Mouse (Mus musculus) olfactory bulb, adult 2 months (tissue): ENCODE results near the gene Tm4sf1. TPM values are rescaled to one million over a fixed set of nuclear protein-coding genes. Genes with fewer than 3 reads are reported as not detected.

ENCODE experiments used
- H3K27ac ChIP-seq: fragments of 200-500 bp; 2 replicates; pipeline ENCODE4 v1.5.1; 2012; ENCODE audit warnings: low read depth, low read length; ENCODE audit not compliant: insufficient read depth
- H3K4me1 ChIP-seq: fragments of 200-500 bp; 2 replicates; pipeline ENCODE4 v1.6.1; 2012; ENCODE audit warnings: low read length; ENCODE audit not compliant: control insufficient read depth, insufficient read depth
- H3K4me3 ChIP-seq: fragments of 200-500 bp; 2 replicates; pipeline ENCODE4 v1.5.1; 2012; ENCODE audit warnings: mild to moderate bottlenecking, low read depth, low read length, moderate library complexity; ENCODE audit not compliant: insufficient read depth
- CTCF ChIP-seq: fragments of 200-500 bp; IDR thresholded peaks from 2 replicates; pipeline ENCODE4 v1.5.1; 2012; ENCODE audit warnings: low read depth, mild to moderate bottlenecking, low read length, moderate library complexity; ENCODE audit not compliant: insufficient read depth
- POLR2A ChIP-seq: fragments of 200-500 bp; IDR thresholded peaks from 2 replicates; pipeline ENCODE4 v1.6.1; 2012; ENCODE audit warnings: mild to moderate bottlenecking, low read depth, low read length, moderate library complexity; ENCODE audit not compliant: insufficient read depth
- WGBS: fragments of 180-500 bp; shearing (Covaris S2); methylation state at CpG from one replicate; pipeline ENCODE4 v1.1.7; 2018; 5-methylcytosine and 5-hydroxymethylcytosine counted together
- polyA plus RNA-seq: library from polyadenylated mRNA; stranded (reverse); fragments of >200 nt; gene quantifications from 2 replicates; pipeline ENCODE4 v1.2.4, GENCODE M21; 2012; ENCODE audit warnings: low replicate concordance; ENCODE audit not compliant: missing spikeins, insufficient read depth, insufficient read length

Gene Tm4sf1
- polyA plus RNA-seq, 1 experiment = not detected

DNA sequence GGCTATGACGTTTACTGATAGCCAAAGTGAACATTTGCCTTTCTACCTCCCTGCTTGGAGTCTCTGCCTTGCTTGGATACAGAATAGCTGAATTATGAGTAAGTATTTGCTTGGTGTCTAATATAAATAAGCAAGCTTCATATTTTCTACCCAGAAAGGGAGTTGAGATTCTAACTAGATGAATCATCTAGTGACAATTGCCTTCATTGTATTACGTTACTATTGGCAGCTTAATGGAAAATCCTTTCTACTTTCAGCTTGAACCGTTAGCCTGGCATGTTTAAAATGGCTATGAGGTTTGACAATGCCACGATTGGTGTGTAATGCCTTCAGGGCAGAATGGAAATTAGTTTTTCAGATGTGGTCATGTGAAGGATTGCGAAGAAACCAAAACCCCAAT lies 2.7 kb upstream of the Tm4sf1 start:
- WGBS = 65% methylated on average over 5 of the region's 5 CpGs
- H3K4me3 ChIP-seq = no peak overlapping the region
- TF ChIP-seq POLR2A = no peak
- no peak for TF ChIP-seq CTCF
- H3K27ac ChIP-seq = no peak overlapping the region
- no peaks in the 10 kb centered on the region for H3K4me1 ChIP-seq

DNA sequence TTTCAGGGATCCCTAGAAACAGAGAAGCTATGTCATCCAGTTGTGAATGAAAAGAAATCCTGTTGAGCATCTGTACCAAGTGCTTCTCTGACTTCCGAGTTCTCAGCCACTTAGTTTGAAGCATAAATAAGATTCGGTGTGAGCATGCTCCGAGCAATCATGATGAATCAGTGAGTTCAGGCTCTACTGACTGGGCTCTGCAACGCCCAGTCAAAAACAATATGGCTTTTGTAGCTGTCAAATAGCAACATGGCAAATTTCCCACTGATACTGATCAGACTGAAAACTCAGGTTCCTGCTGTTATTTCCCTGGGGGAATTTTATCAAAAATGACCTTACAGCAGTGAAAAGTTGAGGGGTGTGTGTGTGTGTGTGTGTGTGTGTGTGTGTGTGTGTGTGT lies 2.3 kb upstream of the Tm4sf1 start:
- no peak overlapping the region for H3K27ac ChIP-seq
- H3K4me1 ChIP-seq = no peaks in the 10 kb centered on the region
- no peak overlapping the region for H3K4me3 ChIP-seq
- 44% methylated on average over 4 of the region's 4 CpGs for WGBS
- TF ChIP-seq POLR2A = no peak
- no peak for TF ChIP-seq CTCF

DNA sequence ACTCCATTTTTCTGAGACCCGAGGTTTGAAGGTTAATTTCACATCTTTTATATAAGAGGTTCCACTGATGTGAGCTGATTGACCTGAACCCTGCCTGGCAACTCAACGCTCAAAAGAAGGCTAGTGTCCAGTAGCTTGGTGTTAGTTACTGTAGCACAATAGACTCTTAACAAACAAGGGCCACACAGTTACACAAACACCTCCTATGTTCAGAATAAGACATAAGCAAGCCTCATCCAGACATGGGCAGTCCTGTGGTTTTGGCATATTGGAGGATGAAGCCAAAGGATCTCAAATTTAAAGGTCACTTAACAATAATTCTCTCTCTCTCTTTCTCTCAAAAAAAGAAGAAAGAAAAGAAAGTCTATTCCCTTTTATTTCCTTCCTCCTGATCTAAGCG lies 1.7 kb upstream of the Tm4sf1 start:
- H3K4me1 ChIP-seq = no peaks in the 10 kb centered on the region
- H3K27ac ChIP-seq = no peak overlapping the region
- TF ChIP-seq CTCF = no peak
- WGBS = 63% methylated on average over 3 of the region's 3 CpGs
- H3K4me3 ChIP-seq = no peak overlapping the region

- no peak for TF ChIP-seq CTCF
- TF ChIP-seq POLR2A = no peak
- no peaks in the 10 kb centered on the region for H3K4me1 ChIP-seq
- 56% methylated on average over 2 of the region's 2 CpGs for WGBS
- no peak overlapping the region for H3K27ac ChIP-seq
- no peak overlapping the region for H3K4me3 ChIP-seq
Observed at GRCm38 (mm10) chr3:57302886-57303285, 1.1 kb upstream of the Tm4sf1 start.

- TF ChIP-seq POLR2A (no peak), CTCF (no peak)
- no peak overlapping the region for H3K4me3 ChIP-seq
- WGBS = 91% methylated on average over 4 of the region's 4 CpGs
- no peaks in the 10 kb centered on the region for H3K4me1 ChIP-seq
- no peak overlapping the region for H3K27ac ChIP-seq
Observed at GRCm38 (mm10) chr3:57301366-57301765, 422 bp downstream of the Tm4sf1 start.

- Histone ChIP-seq H3K4me3 (no peak overlapping the region), H3K27ac (no peak overlapping the region), H3K4me1 (peaks cover 4% of the 10 kb centered on the region; the same call in 1 of the 2 replicates)
- WGBS = 89% methylated on average over 2 of the region's 2 CpGs
- TF ChIP-seq POLR2A (no peak), CTCF (no peak)
Observed at GRCm38 (mm10) chr3:57297991-57298390, 3.8 kb downstream of the Tm4sf1 start.

- Histone ChIP-seq H3K4me1 (peaks cover 4% of the 10 kb centered on the region; the same call in 1 of the 2 replicates), H3K27ac (no peak overlapping the region), H3K4me3 (no peak overlapping the region)
- TF ChIP-seq POLR2A (no peak), CTCF (no peak)
Observed at GRCm38 (mm10) chr3:57296574-57296973, 5.2 kb downstream of the Tm4sf1 start.

- WGBS = 92% methylated on average over 4 of the region's 4 CpGs
- no peak for TF ChIP-seq POLR2A
- no peak for TF ChIP-seq CTCF
- Histone ChIP-seq H3K4me1 (peaks cover 4% of the 10 kb centered on the region; the same call in 1 of the 2 replicates), H3K27ac (no peak overlapping the region), H3K4me3 (no peak overlapping the region)
Observed at GRCm38 (mm10) chr3:57295631-57296030, 6.2 kb downstream of the Tm4sf1 start.

- Histone ChIP-seq H3K27ac (no peak overlapping the region), H3K4me1 (peaks cover 4% of the 10 kb centered on the region; the same call in 1 of the 2 replicates), H3K4me3 (peak overlapping the region; percentile 1)
- WGBS = 30% methylated on average over 21 of the region's 21 CpGs
- TF ChIP-seq POLR2A (no peak), CTCF (no peak)
Observed at GRCm38 (mm10) chr3:57294742-57295525, 6.9 kb downstream of the Tm4sf1 start.

GRCm38 (mm10) chr3:57293925-57294324 lies 7.9 kb downstream of the Tm4sf1 start:
- no peak overlapping the region for H3K27ac ChIP-seq
- no peak overlapping the region for H3K4me3 ChIP-seq
- peaks cover 4% of the 10 kb centered on the region; the same call in 1 of the 2 replicates for H3K4me1 ChIP-seq

More at GRCm38 (mm10) chr3:57293925-57294324, 7.9 kb downstream of the Tm4sf1 start:
- TF ChIP-seq CTCF (no peak), POLR2A (no peak)
- WGBS = 68% methylated on average over 4 of the region's 4 CpGs
